ENCODE assay signal across 18 mouse cellular contexts in genomic region chr5:35216271-35216670, GRCm38 (mm10).
"Had no signal": no experiment of that assay in that cellular context is flagged by ENCODE, and none has a peak within 500 bp of the region (broad histone marks: within the 10 kb centered on the region; RNA-seq: fewer than 3 reads in every experiment).

No protein-coding gene starts in this region.

- H3K4me1 ChIP-seq: limb, embryonic 12.5 days; limb, embryonic 15.5 days; stomach, embryonic 15.5 days had no signal

- H3K4me2 ChIP-seq: limb, embryonic 12.5 days; limb, embryonic 15.5 days; liver, embryonic 11.5 days; lung, embryonic 14.5 days; midbrain, embryonic 13.5 days; stomach, embryonic 15.5 days had no signal

- H3K9me3 ChIP-seq: limb, embryonic 15.5 days; midbrain, embryonic 13.5 days; stomach, embryonic 15.5 days had no signal

- ATAC-seq: liver, postnatal 0 days; lung, postnatal 0 days; midbrain, embryonic 13.5 days had no signal

- H3K27me3 ChIP-seq: limb, embryonic 12.5 days; midbrain, embryonic 13.5 days; stomach, embryonic 15.5 days had no signal

- H3K27ac ChIP-seq: limb, embryonic 12.5 days; limb, embryonic 15.5 days; liver, embryonic 14.5 days; macrophage; midbrain, embryonic 13.5 days; stomach, embryonic 15.5 days had no signal

- H3K4me3 ChIP-seq: limb, embryonic 12.5 days; limb, embryonic 15.5 days; midbrain, embryonic 13.5 days; stomach, embryonic 15.5 days had no signal

- H3K36me3 ChIP-seq: limb, embryonic 12.5 days; limb, embryonic 15.5 days; midbrain, embryonic 13.5 days; stomach, embryonic 15.5 days had no signal

- H3K9ac ChIP-seq: limb, embryonic 12.5 days; limb, embryonic 15.5 days; liver, embryonic 14.5 days; liver, postnatal 0 days; lung, embryonic 14.5 days; midbrain, embryonic 13.5 days; stomach, embryonic 15.5 days had no signal

- DNase-seq: kidney, adult 18-20 months; kidney, adult 9 months; kidney, postnatal 14 days; kidney, postnatal 4 days; left cerebral cortex, postnatal 4 days; liver, postnatal 0 days; retina, postnatal 1 day; spleen, adult 18-20 months; thymus, postnatal 25 days had no signal
